Mouse (Mus musculus): ENCODE results near the gene Sik3.

DNA sequence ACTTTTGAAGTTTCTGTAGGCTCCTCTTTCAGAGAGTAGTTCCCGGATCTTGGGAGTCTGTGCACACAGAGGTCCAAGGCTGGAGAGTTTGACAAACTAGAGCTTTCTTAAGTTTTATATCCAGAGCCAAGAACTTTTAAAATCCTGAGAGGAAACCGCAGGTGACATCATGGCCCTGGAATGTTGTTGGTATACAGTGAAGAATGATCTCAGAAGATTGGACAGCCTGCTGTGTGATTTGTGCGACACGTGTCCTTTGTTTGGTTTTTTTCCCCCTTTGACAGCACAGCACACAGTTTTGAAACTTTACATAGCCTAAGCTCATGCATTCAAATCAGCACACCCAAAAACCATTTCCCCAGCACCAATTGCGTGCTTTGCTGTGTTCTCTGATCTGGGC, 99.6 kb downstream of the Sik3 start:
- TF ChIP-seq CTCF (IDR thresholded peaks at IDR 0.05; ENCODE audit: control insufficient read depth, insufficient read depth, insufficient read length), result no peak
- peak; percentile 84 for TF ChIP-seq USF1 (IDR thresholded peaks at IDR 0.05; ENCODE audit: low read depth)
